Mouse (Mus musculus): ENCODE results near the gene Defb5.

GRCm38 (mm10) chr8:19239616-19240015 lies 7.8 kb upstream of the Defb5 start, which contains the start of gene Defb46:
- TF ChIP-seq ZC3H11A (IDR thresholded peaks at IDR 0.05; ENCODE audit: borderline replicate concordance, low read depth, low read length) (no peak), ZNF384 (IDR thresholded peaks at IDR 0.05; ENCODE audit: low read depth, low read length) (no peak)

All from ES-E14 (cell line).